Mouse (Mus musculus): ENCODE results near the gene Wrap73.

GRCm38 (mm10) chr4:154119208-154119607, 23.0 kb upstream of the Wrap73 start:
- no peak for TF ChIP-seq POLR2A (IDR thresholded peaks at IDR 0.05; ENCODE audit: insufficient read depth, low read depth, low read length)
- no peak for TF ChIP-seq CTCF (IDR thresholded peaks at IDR 0.05; ENCODE audit: insufficient read depth, low read depth, low read length)

Measured in olfactory bulb, adult 2 months (tissue).